Mouse (Mus musculus): Measurements from ENCODE around the gene Skint8. TPM values are rescaled to one million over a fixed set of nuclear protein-coding genes. Genes with fewer than 3 reads are reported as not detected.

Gene Skint8
- not detected in 2 replicates for polyA plus RNA-seq (2021; fragmentation: Nextera tagmentation)
- long read RNA-seq, experiment 1, result 0 reads
- long read RNA-seq, experiment 2, result 0 reads

DNA sequence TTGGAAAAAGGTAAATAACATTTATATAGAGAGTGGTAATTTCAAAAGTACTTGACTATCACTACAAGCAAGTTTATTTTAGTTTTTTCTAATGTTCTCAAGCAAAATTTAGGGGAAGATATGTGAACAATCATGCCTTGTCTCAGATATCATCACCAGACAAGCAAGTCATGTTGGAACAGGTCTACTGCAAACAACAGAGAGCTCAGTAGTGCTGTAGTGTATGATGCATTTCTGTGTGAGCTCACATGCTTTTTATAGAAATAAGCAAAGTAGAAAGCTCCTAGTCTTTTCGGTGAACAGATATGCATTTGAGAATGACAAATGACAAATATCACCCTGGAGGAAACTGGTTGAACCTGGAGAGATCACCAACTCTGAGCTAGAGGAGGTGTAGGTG lies at the start of gene Skint8:
Skint8 (plus strand) TSS at position 301 of the 400 bp plus-strand sequence.

DNA sequence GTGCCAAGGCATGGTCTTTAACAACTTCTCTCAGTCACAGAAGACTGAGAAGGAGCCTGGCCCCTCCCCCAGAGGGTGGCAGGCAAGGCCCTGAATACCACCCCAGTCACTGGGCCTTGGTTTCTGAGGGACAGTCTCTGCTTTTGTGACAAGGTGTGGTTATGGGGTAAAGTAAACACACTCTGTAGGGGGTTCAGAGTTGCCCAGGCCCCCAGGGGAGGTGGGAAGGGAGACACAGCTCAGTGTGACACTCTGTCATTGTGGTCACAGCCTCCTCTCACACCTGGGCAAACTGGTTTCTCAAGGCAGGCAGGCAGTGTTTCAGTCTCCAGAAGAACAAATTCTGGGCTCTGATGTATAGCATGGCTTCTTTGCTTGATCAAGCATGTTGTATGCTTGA lies 16.4 kb upstream of the Skint8 start, which contains the start of gene Slc5a9:
Slc5a9 (minus strand) TSS at position 144 of the 400 bp plus-strand sequence.

DNA sequence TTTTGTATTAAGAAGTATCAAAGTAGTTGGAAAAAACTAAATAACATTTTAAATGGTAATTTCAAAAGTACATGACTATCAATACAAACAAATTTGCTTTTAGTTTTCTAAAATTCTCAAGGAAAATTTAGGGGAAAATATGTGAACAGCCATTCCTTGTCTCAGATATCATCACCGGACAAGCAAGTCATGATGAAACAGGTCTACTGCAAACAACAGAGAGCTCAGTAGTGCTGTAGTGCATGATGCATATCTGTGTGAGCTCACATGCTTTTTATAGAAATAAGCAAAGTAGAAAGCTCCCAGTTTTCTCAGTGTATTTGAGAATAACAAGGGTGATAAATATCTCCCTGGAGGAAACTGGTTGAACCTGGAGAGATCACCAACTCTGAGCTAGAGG lies 53.4 kb downstream of the Skint8 start, which contains the start of gene Skint7:
Skint7 (plus strand) TSS at position 301 of the 400 bp plus-strand sequence.

Other genes with a start within 250 kb of the Skint8 start
- 5.1 and 6.7 TPM in 2 replicates for gene Spata6, start 199.4 kb upstream of the Skint8 start, polyA plus RNA-seq (2021; fragmentation: Nextera tagmentation)
- gene Slc5a9, start 16.5 kb upstream of the Skint8 start, polyA plus RNA-seq (2021; fragmentation: Nextera tagmentation), result not detected in 2 replicates
- not detected in 2 replicates for gene Skint7, start 53.5 kb downstream of the Skint8 start, polyA plus RNA-seq (2021; fragmentation: Nextera tagmentation)
- not detected in 2 replicates for gene Skint1, start 86.9 kb downstream of the Skint8 start, polyA plus RNA-seq (2021; fragmentation: Nextera tagmentation)
- not detected in 2 replicates for gene Skint4, start 152.6 kb downstream of the Skint8 start, polyA plus RNA-seq (2021; fragmentation: Nextera tagmentation)